Mouse (Mus musculus): ENCODE measurements at regions not wholly inside any gene's neighbourhood (a gene's known extent, or its start where the extent isn't known, plus 50 kb on each side); places are given as distances from the start of the nearest gene placed in this dataset.

GRCm38 (mm10) chr19:52534758-52535157, 270.7 kb downstream of the Ins1 start:
- no peak for DNase-seq

GRCm38 (mm10) chr19:52525509-52525908, 261.4 kb downstream of the Ins1 start:
- DNase-seq = no peak

GRCm38 (mm10) chr19:52503331-52503730, 239.2 kb downstream of the Ins1 start:
- DNase-seq = no peak

Measured in lung, postnatal 10 days (tissue).